Mouse (Mus musculus) Muller cell, postnatal 12 days (primary cell): ENCODE data around the gene Trpv2.
"Not testable (repeated sequence)": the region's sequence is repeated elsewhere in the genome, so short reads cannot be mapped to it uniquely, and the experiment has no call there.

Experiments
- DNase-seq: peaks from one replicate; pipeline ENCODE4 v3.0.0-alpha.2; 2015; ENCODE audit errors: inconsistent ontology term

Gene Trpv2

DNA sequence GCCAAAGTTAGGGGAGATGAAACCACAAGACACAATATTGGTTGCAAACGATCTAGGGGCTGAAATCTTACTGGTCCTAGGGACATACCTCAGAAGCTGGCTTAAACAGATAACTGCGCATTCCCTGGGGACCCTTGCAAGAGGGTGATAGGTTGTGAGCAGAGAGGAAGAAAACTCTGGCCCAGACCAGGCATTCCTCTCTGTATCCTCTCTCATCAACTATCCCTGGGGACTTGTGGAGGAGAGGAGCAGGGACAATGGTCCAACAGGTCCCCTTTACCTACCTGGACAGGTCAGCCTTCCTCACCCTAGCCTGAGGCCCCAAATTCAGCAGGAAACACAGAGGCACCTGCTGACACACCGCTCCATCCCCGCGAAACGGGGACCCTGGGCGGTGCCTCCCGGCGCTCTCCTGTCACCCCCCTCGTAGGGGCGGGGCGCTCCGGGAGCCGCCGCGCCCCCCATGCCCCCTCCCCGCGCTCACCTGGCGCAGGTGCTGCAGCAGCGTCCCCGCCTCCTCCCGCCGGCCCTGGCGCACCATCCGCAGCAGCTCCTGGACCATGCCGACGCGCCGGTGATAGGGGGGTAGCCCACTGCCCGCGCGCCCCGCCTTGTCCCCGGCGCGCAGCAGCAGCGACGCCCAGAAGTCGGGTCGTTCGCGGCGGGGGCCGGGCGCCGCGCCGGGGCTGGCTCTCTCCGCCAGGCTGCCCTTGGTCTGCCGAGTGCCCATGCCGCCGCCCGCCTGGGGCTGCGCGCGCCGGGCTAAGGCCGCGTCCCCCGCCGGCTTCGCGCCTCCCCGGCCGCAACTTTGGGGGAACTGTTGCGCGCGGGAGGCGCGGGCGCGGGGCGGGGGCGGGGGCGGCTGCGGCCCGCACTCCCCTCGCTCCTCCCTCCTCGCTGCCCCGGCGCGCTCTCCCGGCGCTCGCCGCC lies 73.6 kb downstream of the Trpv2 start, which contains the start of gene Lrrc75a:
Gene Lrrc75a, minus strand, starts transcription at position 863 of the 930 bp plus-strand sequence.
- DNase-seq: no peak

DNA sequence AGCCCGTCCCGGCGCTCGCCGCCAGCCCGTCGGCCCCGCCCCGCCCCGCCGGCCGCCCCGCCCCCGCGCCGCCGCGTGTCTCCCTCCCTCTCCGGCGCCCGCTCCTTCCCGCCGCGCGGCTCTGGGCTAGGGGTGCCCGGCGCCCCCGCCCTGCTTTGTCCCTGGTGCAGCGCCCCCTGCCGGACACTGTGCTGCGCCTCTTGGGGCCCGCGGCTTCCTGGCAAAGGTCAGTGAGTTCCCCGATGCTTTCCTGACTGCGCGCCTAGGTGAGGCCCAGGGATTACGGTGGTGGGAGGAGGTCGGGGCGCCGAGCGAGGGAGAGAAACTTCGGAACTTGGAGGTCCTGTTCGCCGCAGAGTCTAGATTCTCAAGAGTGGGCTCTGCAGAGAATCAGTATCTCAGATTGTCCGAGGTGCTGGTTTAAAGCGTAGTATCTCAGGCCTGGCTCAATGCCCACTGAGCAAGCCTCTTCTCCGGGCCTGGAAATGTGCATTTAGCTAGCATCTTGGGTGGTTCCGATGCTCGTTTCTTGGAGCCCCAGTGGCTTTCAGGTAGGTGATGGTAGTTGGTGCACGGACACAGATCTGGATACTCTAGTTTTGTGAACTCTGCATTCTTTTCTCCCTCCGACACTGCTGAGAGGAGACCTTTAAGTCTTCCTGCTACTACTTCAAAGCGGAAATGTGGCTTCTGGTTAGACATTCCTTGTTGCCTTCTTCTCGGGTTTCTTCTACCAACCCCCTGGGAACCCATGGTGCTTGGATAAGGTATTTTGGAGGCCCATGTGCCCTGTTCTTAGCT lies 74.5 kb downstream of the Trpv2 start, which contains the start of gene Mmgt2:
Gene Mmgt2, plus strand, starts transcription at position 74 of the 801 bp plus-strand sequence.
- peak; percentile 97 for DNase-seq

DNA sequence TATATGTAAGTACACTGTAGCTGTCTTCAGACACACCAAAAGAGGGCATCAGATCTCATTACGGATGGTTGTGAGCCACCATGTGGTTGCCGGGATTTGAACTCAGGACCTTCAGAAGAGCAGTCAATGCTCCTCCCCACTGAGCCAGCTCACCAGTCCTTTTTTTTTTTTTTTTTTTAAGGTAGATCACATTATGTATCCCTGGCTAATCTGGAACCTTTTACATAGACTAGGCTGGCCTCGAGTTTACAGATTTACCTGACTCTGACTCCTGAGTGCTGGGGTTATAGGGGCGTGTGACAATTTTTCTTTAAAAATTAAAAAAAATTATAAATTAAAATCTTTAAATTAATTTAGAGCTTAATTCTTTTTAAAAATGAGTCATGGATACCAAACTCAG lies 75.5 kb downstream of the Trpv2 start:
- not testable (repeated sequence) for DNase-seq
